Mouse (Mus musculus): Measurements from ENCODE around the gene Gm11634. TPM values are rescaled to one million over a fixed set of nuclear protein-coding genes. Genes with fewer than 3 reads are reported as not detected.

Gm11634 gene
- polyA plus RNA-seq, 1 experiment, result not detected

DNA sequence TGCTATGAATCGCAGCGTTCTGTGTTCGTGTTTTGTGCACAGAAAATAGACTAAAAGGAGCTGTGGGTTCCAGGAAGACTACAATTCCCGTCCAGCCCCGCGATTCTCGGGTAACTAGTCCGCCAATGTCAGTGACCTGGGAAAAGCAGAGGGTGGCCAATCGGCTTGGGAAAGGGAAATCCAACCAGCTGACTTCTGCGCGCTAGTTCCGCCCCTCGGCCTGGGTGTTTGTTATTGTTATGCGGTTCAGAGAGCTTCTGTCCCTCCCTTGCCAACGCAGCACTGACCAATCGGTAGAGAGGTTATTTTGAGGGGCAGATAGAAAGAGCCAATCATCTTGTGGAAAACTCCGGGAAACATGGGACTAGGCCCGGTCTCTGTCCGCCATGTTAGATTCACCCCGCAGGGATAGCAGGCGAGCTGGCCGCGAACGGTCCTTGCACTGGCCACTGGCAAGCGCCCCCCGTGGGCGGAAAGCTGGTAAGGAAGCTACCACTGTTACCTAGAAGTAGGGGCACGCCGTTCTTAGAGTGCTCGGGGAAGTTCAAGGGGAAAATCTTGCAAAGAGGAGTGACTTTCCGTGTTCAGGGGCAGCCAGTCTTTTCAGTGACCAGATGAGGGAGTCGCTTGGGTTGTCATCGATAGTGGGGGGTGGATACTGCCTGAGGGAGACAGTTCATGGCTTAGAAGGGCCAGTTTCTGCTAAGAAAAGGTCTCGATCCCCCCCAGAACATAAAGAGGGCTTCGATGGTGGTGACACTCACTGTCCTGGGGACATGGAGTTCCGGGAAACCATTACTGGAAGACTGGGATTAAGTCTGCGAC lies 46.4 kb downstream of the Gm11634 start:
- Histone ChIP-seq H3K27ac (ENCODE audit: insufficient read depth, low read length) (peak overlapping the region; percentile 99), H3K27me3 (ENCODE audit: control insufficient read depth, insufficient read depth, low read length) (no peaks in the 10 kb centered on the region), H3K4me3 (ENCODE audit: extremely low read depth, insufficient read depth, insufficient read length) (peak overlapping the region; percentile 91), H3K36me3 (ENCODE audit: control insufficient read depth, insufficient read depth, low read length) (peaks cover 6% of the 10 kb centered on the region; the same call in 1 of the 2 replicates), H3K4me1 (ENCODE audit: control insufficient read depth, insufficient read depth, insufficient read length) (no peaks in the 10 kb centered on the region)
- under 1% methylated on average over 37 of the region's 37 CpGs for WGBS
- peak; percentile 95 to 99 for DNase-seq (ENCODE audit: low read depth in 1 of 2, low spot score in 2 of 2)
- TF ChIP-seq POLR2A (IDR thresholded peaks at IDR 0.05; ENCODE audit: low read depth, low read length), result peak; percentile 64
- TF ChIP-seq CTCF (IDR thresholded peaks at IDR 0.05; ENCODE audit: extremely low read depth, insufficient read depth, insufficient read length, insufficient replicate concordance), result no peak

DNA sequence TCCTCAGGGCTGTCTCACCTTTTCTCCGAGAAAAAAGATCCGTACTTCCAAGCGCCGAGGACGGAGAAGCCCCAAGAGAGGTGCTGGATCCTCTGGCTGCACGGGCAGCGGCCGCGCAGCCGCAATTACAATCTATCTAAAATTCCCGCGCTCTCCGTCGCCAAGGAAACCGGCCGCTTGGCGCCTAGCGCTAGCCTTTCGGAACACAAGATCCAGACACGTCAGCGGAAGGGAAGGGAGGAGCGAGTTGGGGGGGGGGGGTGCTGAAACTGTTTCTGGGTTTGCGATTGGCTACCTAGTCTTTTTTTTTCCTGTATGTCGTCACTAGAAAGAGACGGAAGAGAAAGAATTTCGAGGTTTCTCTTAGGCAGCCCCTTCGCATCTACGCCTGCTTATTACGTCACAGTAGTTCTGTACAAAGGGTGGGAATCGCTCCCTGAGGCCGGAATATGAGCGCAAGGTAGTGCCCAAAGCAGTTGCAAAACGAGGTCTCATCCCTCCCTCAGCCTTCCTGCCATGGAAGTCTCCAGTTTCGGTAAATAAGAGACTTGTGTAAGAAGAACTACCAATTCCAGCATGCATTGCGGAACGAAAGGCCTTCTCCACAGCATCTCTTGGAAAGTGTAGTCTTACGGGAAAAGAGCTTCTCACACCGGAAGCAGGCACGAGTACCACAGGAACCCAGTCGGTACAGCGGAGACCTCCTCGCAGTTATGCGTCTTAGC lies 47.1 kb downstream of the Gm11634 start, which contains the start of the genes Brca1 and Nbr1:
Gene Brca1, minus strand, starts transcription at position 205 of the 725 bp plus-strand sequence.
Gene Nbr1, plus strand, starts transcription at position 399 of the 725 bp plus-strand sequence.
- peak within 1 kb of the TSS; percentile 91 for H3K4me3 ChIP-seq (ENCODE audit: extremely low read depth, insufficient read depth, insufficient read length)
- no peaks in the 10 kb centered on the region for H3K27me3 ChIP-seq (ENCODE audit: control insufficient read depth, insufficient read depth, low read length)
- DNase-seq (ENCODE audit: low read depth in 1 of 2, low spot score in 2 of 2), result peak; percentile 85 to 98
- TF ChIP-seq POLR2A (IDR thresholded peaks at IDR 0.05; ENCODE audit: low read depth, low read length) (no peak), CTCF (IDR thresholded peaks at IDR 0.05; ENCODE audit: extremely low read depth, insufficient read depth, insufficient read length, insufficient replicate concordance) (no peak)
- peak within 1 kb of the TSS; percentile 99 for H3K27ac ChIP-seq (ENCODE audit: insufficient read depth, low read length)
- WGBS, result under 1% methylated on average over 43 of the region's 43 CpGs
- peaks cover 6% of the 10 kb centered on the region; the same call in 1 of the 2 replicates for H3K36me3 ChIP-seq (ENCODE audit: control insufficient read depth, insufficient read depth, low read length)
- no peaks in the 10 kb centered on the region for H3K4me1 ChIP-seq (ENCODE audit: control insufficient read depth, insufficient read depth, insufficient read length)

DNA sequence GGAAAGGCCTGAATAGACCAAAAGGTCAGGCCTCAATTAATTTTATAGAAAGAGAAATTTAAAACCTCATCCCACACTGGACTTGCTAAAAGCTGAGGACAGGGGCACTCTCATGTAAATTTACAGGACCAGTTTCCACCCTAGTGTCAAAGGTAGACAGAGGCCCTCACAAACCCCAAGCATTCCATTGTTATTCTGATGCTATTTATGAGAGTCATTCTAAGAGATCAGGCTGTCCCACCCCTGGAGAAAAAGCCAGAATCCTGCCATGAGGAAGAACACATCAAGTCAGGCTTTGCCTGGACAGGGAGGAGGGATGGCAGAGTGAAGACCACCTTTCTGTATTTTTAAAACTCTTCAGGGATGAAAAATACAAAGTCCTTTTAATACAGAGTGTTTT lies 50.5 kb downstream of the Gm11634 start:
- Histone ChIP-seq H3K27ac (ENCODE audit: insufficient read depth, low read length) (no peak overlapping the region), H3K4me3 (ENCODE audit: extremely low read depth, insufficient read depth, insufficient read length) (no peak overlapping the region), H3K27me3 (ENCODE audit: control insufficient read depth, insufficient read depth, low read length) (no peaks in the 10 kb centered on the region), H3K36me3 (ENCODE audit: control insufficient read depth, insufficient read depth, low read length) (no peaks in the 10 kb centered on the region), H3K4me1 (ENCODE audit: control insufficient read depth, insufficient read depth, insufficient read length) (no peaks in the 10 kb centered on the region)
- TF ChIP-seq POLR2A (IDR thresholded peaks at IDR 0.05; ENCODE audit: low read depth, low read length), result no peak
- no peak for TF ChIP-seq CTCF (IDR thresholded peaks at IDR 0.05; ENCODE audit: extremely low read depth, insufficient read depth, insufficient read length, insufficient replicate concordance)
- DNase-seq (ENCODE audit: low read depth in 1 of 2, low spot score in 2 of 2), result no peak

DNA sequence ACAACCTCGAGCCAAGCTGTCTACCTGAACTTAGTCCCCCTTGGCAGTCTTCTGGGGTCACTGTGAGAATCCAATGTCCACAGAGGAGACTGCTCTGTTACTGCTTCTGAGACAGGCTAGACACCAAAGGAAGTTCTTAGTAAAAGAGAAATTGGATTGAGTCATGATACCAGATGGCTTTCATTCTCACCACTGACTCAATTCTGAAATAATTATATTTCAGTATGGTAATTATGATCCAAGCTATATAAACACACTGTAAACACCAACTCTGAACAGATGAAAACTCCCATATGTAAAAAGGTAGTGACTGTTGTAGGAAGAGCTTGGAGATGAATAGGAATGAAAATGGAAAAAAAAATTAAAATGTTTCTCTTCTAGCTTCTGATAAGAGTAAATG lies 54.9 kb downstream of the Gm11634 start:
- Histone ChIP-seq H3K27ac (ENCODE audit: insufficient read depth, low read length) (no peak overlapping the region), H3K27me3 (ENCODE audit: control insufficient read depth, insufficient read depth, low read length) (no peaks in the 10 kb centered on the region), H3K4me1 (ENCODE audit: control insufficient read depth, insufficient read depth, insufficient read length) (no peaks in the 10 kb centered on the region), H3K36me3 (ENCODE audit: control insufficient read depth, insufficient read depth, low read length) (no peaks in the 10 kb centered on the region), H3K4me3 (ENCODE audit: extremely low read depth, insufficient read depth, insufficient read length) (no peak overlapping the region)
- TF ChIP-seq POLR2A (IDR thresholded peaks at IDR 0.05; ENCODE audit: low read depth, low read length) (no peak), CTCF (IDR thresholded peaks at IDR 0.05; ENCODE audit: extremely low read depth, insufficient read depth, insufficient read length, insufficient replicate concordance) (no peak)
- WGBS, result 96% methylated on average over 1 of the region's 1 CpGs
- DNase-seq (ENCODE audit: low read depth in 1 of 2, low spot score in 2 of 2), result no peak

Other genes with a start within 250 kb of the Gm11634 start
- 0.07 TPM in 1 of 2 replicates, not detected in the other for gene G6pc, start 231.7 kb downstream of the Gm11634 start, polyA plus RNA-seq (2012; rRNA removed)
- 17.3 and 18.3 TPM in 2 replicates for gene Aarsd1, start 181.6 kb downstream of the Gm11634 start, polyA plus RNA-seq (2012; rRNA removed)
- 0.11 and 0.29 TPM in 2 replicates for gene Gm27029, start 174.5 kb downstream of the Gm11634 start, polyA plus RNA-seq (2012; rRNA removed)
- 14.2 and 18.3 TPM in 2 replicates for gene Rundc1, start 174.2 kb downstream of the Gm11634 start, polyA plus RNA-seq (2012; rRNA removed)
- gene Ptges3l, start 173.9 kb downstream of the Gm11634 start, polyA plus RNA-seq (2012; rRNA removed), result 1.1 TPM in 2 replicates
- 430 and 509 TPM in 2 replicates for gene Rpl27, start 157.0 kb downstream of the Gm11634 start, polyA plus RNA-seq (2012; rRNA removed)
- 44.3 and 53.1 TPM in 2 replicates for gene Ifi35, start 150.8 kb downstream of the Gm11634 start, polyA plus RNA-seq (2012; rRNA removed)
- 2.4 and 3.2 TPM in 2 replicates for gene Rnd2, start 134.3 kb downstream of the Gm11634 start, polyA plus RNA-seq (2012; rRNA removed)
- gene Vat1, start 133.0 kb downstream of the Gm11634 start, polyA plus RNA-seq (2012; rRNA removed), result 56.9 and 59.6 TPM in 2 replicates
- gene Brca1, start 47.3 kb downstream of the Gm11634 start, polyA plus RNA-seq (2012; rRNA removed), result 1.2 and 1.5 TPM in 2 replicates
- 66.6 and 68.8 TPM in 2 replicates for gene Nbr1, start 47.1 kb downstream of the Gm11634 start, polyA plus RNA-seq (2012; rRNA removed)
- gene Tmem106a, start 17.0 kb downstream of the Gm11634 start, polyA plus RNA-seq (2012; rRNA removed), result 28.1 and 33.1 TPM in 2 replicates
- gene Rdm1, start 27.9 kb upstream of the Gm11634 start, polyA plus RNA-seq (2012; rRNA removed), result 17.6 and 18.8 TPM in 2 replicates
- gene Arl4d, start 66.3 kb upstream of the Gm11634 start, polyA plus RNA-seq (2012; rRNA removed), result 9.1 and 11.5 TPM in 2 replicates
- 11.2 and 12.4 TPM in 2 replicates for gene Dhx8, start 133.7 kb upstream of the Gm11634 start, polyA plus RNA-seq (2012; rRNA removed)
- gene Etv4, start 186.1 kb upstream of the Gm11634 start, polyA plus RNA-seq (2012; rRNA removed), result 0.16 and 0.34 TPM in 2 replicates

Data from spleen, adult 2 months (tissue).